Mouse (Mus musculus): ENCODE data around the gene St3gal3.

The St3gal3 gene

GRCm38 (mm10) chr4:118017021-118017805, 117.5 kb downstream of the St3gal3 start:
- DNase-seq, result no peak

GRCm38 (mm10) chr4:118016323-118016911, 118.3 kb downstream of the St3gal3 start:
- DNase-seq, result no peak

GRCm38 (mm10) chr4:118015636-118016035, 119.1 kb downstream of the St3gal3 start:
- DNase-seq, result no peak

GRCm38 (mm10) chr4:118015126-118015525, 119.6 kb downstream of the St3gal3 start:
- DNase-seq, result no peak

GRCm38 (mm10) chr4:118010661-118011173, 124.0 kb downstream of the St3gal3 start:
- DNase-seq, result no peak

GRCm38 (mm10) chr4:118008433-118009033, 126.2 kb downstream of the St3gal3 start:
- DNase-seq, result no peak

GRCm38 (mm10) chr4:118001355-118001754, 133.4 kb downstream of the St3gal3 start:
- DNase-seq, result peak; percentile 36

- peak; percentile 36 for DNase-seq
Measured at GRCm38 (mm10) chr4:118000605-118001208, 134.0 kb downstream of the St3gal3 start.

- no peak for DNase-seq
Measured at GRCm38 (mm10) chr4:117999951-118000350, 134.8 kb downstream of the St3gal3 start.

- DNase-seq, result peak; percentile 71
Measured at GRCm38 (mm10) chr4:117997381-117998269, 137.1 kb downstream of the St3gal3 start.

GRCm38 (mm10) chr4:117996701-117997100, 138.0 kb downstream of the St3gal3 start:
- no peak for DNase-seq

- DNase-seq, result no peak
Measured at GRCm38 (mm10) chr4:117995461-117995860, 139.3 kb downstream of the St3gal3 start.

- DNase-seq, result no peak
Measured at GRCm38 (mm10) chr4:117993421-117993820, 141.3 kb downstream of the St3gal3 start.

- DNase-seq, result no peak
Measured at GRCm38 (mm10) chr4:117992872-117993271, 141.8 kb downstream of the St3gal3 start.

GRCm38 (mm10) chr4:117992036-117992435, 142.7 kb downstream of the St3gal3 start:
- no peak for DNase-seq

GRCm38 (mm10) chr4:117991055-117991627, 143.6 kb downstream of the St3gal3 start:
- DNase-seq, result no peak

- no peak for DNase-seq
Measured at GRCm38 (mm10) chr4:117990571-117990970, 144.1 kb downstream of the St3gal3 start.

- no peak for DNase-seq
Measured at GRCm38 (mm10) chr4:117989801-117990200, 144.9 kb downstream of the St3gal3 start.

GRCm38 (mm10) chr4:117986766-117987165, 147.9 kb downstream of the St3gal3 start:
- no peak for DNase-seq

GRCm38 (mm10) chr4:117984993-117985587, 149.6 kb downstream of the St3gal3 start:
- DNase-seq, result no peak

- no peak for DNase-seq
Measured at GRCm38 (mm10) chr4:117984206-117984605, 150.5 kb downstream of the St3gal3 start.
